Mouse (Mus musculus): ENCODE measurements around the gene Ptpn7. TPM values are rescaled to one million over a fixed set of nuclear protein-coding genes. Genes with fewer than 3 reads are reported as not detected.
"Not testable (repeated sequence)": the region's sequence is repeated elsewhere in the genome, so short reads cannot be mapped to it uniquely, and the experiment has no call there.

Gene Ptpn7
- total RNA-seq, 2 experiments from 2014 or later: 0.96 to 1.2 TPM

DNA sequence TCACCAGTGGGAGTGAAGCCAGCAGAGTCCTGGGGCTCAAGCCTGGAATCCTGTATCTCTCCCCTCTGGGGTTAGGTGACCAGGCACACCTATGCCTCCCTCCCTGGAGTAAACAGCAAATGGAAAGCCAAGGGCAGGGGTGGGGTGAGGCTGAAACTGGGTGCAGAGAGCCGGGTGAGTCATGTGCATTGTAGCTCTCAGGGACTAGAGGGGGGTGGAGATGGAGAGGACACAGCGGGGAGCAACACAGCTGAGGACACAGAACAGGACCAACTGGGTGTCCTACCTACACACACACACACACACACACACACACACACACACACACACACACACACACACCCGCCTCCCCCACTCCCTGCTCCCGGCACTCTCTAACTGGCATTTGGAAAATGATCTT, 50.9 kb downstream of the Ptpn7 start:
- peak in 1 of 2 experiments; percentile 35 for DNase-seq (ENCODE audit: low spot score in 2 of 2)

DNA sequence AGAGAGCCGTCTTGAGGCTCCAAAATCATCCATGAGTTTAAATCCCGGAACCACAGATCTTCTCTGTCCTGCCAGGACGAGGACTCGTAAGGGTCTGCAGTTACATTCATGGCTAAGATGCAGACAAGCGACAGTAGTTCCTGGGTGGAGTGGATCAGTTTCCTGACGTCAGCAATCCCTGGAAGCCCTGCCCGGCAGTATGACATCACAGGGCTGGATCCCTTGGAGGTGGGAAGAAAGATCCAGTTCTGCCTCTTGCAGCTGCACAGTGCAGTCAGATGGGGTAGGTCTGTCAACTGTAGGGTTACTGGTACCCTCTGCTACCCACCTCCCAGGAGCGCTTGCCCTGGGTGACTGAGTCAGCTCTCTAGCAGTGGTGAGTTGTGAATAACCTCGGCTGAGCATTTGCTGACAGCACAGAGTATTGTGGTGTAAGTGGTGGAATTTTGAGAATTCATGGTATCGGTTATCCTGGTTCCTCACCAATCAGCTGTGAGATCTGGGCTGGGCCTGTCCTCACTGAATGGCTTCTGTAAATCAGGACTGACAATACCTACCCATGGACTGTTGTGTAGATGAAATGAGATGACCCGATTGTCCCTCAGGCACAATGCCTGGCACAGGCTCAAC, 51.6 kb downstream of the Ptpn7 start:
- DNase-seq (ENCODE audit: low spot score in 2 of 2): no peak

DNA sequence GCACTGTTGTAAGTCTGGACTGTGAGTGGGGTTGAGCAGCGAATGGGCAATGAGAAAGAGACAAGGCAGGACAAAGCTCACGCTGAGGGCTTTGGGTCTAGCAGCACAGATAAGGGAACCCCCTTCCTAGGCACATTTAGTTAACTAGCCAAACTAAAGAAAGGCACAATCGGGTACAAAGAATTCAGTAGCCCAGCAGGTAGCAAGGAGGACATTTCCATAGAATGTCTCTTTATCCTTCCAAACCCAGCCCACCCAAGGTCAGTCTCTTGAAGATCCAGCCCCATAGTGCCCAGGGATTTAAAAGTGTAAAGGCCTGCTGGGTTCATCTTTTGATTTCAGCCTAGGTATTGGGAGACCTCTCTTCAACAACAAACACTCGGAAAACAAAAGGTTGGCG, 53.4 kb downstream of the Ptpn7 start:
- DNase-seq (ENCODE audit: low spot score in 2 of 2): no peak

DNA sequence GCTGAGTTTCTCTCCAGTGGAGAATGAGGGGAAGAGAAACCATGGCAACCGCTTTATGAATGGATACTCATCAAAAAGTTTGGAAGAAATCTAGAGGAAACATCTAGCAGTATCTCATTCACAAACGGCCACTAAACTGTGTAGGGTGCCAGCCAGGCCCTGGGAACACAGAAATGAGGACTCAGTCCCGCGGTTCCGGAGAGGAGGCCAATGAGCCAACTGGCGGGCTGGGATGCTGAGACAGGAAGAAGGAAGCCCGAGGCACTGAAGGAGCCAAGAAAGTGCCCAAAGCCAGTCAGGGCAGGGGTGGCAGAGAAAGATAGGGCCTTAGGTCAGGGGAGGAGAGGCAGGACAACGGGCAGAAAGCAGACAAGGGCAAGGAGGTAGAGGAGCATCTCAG, 53.9 kb downstream of the Ptpn7 start:
- no peak for DNase-seq (ENCODE audit: low spot score in 2 of 2)

DNA sequence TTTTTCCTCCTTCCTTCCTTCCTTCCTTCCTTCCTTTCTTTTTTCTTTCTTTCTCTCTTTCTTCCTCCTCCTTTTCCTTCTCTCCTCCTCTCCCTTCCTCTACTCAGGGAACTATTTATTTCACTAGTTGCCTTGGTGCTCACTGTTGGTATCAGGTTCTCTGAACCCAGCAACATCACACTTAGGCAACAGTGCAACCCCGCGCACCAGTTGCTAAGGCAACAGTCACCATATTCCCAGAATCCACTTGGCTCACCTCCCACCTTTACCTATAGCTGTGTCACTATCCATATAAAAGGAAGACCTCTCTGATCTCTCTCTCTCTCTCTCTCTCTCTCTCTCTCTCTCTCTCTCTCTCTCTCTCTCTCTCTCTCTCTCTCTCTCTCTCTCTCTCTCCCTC, 54.5 kb downstream of the Ptpn7 start:
- not testable (repeated sequence) for DNase-seq (ENCODE audit: low spot score in 2 of 2)

DNA sequence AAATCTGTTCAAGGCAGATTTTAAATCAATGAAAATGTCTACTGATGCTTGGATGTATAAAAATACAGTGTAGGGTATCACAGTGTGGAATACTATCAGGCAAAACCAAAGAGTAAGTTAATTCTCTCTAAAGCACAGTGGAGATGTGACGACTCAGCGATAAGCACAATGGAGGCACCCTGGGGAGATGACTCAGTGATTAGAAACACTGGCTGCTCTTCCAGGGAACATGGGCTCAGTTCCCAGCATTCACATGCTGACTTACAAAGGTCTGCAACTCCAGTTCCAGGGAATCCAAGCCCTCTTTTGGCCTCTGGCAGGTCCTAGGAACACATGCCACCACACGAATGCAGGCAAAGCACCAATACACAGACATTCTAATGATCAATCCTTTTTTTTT, 55.7 kb downstream of the Ptpn7 start:
- no peak for DNase-seq (ENCODE audit: low spot score in 2 of 2)

DNA sequence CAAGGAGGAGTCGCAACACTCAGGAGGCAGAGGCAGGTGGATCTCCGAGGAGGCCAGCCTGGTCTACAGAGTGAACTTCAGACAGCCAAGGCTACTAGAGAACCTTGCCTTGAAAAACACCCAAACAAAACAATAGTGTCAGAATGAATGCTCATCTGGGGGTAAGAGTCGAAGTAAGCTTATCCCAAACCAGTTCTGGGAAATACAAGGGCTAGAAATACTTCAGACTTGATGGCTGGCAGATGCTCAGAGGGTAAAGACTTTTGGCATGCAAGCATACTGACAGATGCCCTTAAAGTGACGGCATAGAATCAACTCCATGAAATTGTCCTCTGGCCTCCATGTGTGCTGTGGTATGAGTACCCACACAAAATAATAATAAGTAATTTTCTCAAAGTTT, 56.7 kb downstream of the Ptpn7 start:
- no peak for DNase-seq (ENCODE audit: low spot score in 2 of 2)

DNA sequence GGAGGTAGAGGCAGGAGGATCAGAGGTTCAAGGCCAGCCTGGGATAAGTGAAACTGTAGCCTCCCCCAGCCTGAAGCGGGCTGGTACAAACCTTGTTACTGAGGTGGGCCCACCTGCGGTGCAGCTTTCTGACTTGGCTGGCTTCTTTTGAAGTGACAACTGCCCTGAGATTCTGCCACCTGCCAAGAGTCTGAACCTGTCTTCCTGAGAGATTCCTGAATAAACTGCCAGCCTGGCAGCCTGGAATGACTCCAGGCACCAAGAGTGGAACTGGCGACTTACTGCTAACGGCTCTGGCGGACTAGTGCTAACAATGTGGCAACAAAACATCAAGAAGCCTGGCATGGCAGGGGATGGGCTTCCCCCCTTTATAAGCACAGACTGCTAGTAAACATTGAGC, 61.8 kb downstream of the Ptpn7 start:
- DNase-seq (ENCODE audit: low spot score in 2 of 2): not testable (repeated sequence)

Other genes starting within 250 kb of the Ptpn7 start
- gene Ppp1r12b, start 176.8 kb upstream of the Ptpn7 start, total RNA-seq (2021): 10 to 100 TPM; 10.7 to 12.1 TPM
- under 1 TPM; 0.40 to 0.67 TPM for gene Ube2t, start 170.1 kb upstream of the Ptpn7 start, total RNA-seq (2021)
- 1 to 10 TPM; 2.1 to 5.2 TPM for gene Lgr6, start 27.4 kb upstream of the Ptpn7 start, total RNA-seq (2021)
- 10 to 100 TPM; 54.1 to 54.7 TPM for gene Arl8a, start 14.1 kb downstream of the Ptpn7 start, total RNA-seq (2021)
- 1 to 10 TPM in 1 of 2 experiments, under 1 TPM in 1; 0.86 to 1.6 TPM for gene Gpr37l1, start 35.0 kb downstream of the Ptpn7 start, total RNA-seq (2021)
- under 1 TPM in 1 of 2 experiments, not detected in 1; 0.19 TPM for gene Elf3, start 125.9 kb downstream of the Ptpn7 start, total RNA-seq (2021)
- gene Rnpep, start 151.4 kb downstream of the Ptpn7 start, total RNA-seq (2021): 10 to 100 TPM; 45.2 to 51.1 TPM
- 100 to 1,000 TPM; 184 to 263 TPM for gene Timm17a, start 181.1 kb downstream of the Ptpn7 start, total RNA-seq (2021)
- 1 to 10 TPM; 2.4 to 3.4 TPM for gene Lmod1, start 192.1 kb downstream of the Ptpn7 start, total RNA-seq (2021)
- 1 to 10 TPM; 6.6 to 7.1 TPM for gene Shisa4, start 242.5 kb downstream of the Ptpn7 start, total RNA-seq (2021)